Mouse (Mus musculus) lung, postnatal 0 days (tissue): ENCODE data around the gene Cited2. TPM values are rescaled to one million over a fixed set of nuclear protein-coding genes. Genes with fewer than 3 reads are reported as not detected.

ENCODE experiments used
- ATAC-seq: fragments of 200-750 bp; cut with Nextera tagmentation; 2 replicates; pipeline ENCODE4 v1.8.0; 2017; ENCODE audit warnings: moderate library complexity
- DNase-seq: peaks from one replicate; pipeline ENCODE4 v3.0.0-alpha.2; 2016; ENCODE audit warnings: low spot score
- H3K27ac ChIP-seq: fragments of 300-500 bp; sonication (generic); 2 replicates; pipeline ENCODE4 v1.5.1; 2014; ENCODE audit warnings: antibody characterized with exemption, mild to moderate bottlenecking, low read length, mixed read lengths
- H3K27me3 ChIP-seq: fragments of 300-500 bp; sonication (generic); replicated peaks from 2 replicates; pipeline ENCODE4 v1.6.1; 2014; ENCODE audit warnings: low read length, mixed read lengths; ENCODE audit not compliant: insufficient read depth
- H3K36me3 ChIP-seq: fragments of 300-500 bp; sonication (generic); 2 replicates; pipeline ENCODE4 v1.6.1; 2014; ENCODE audit warnings: low read length, mixed read lengths; ENCODE audit not compliant: insufficient read depth
- H3K4me1 ChIP-seq: fragments of 300-500 bp; sonication (generic); 2 replicates; pipeline ENCODE4 v1.6.1; 2014; ENCODE audit warnings: antibody characterized with exemption, low read depth, low read length, mixed read lengths; ENCODE audit not compliant: insufficient read depth
- H3K4me2 ChIP-seq: fragments of 300-500 bp; sonication (generic); replicated peaks from 2 replicates; pipeline ENCODE4 v1.6.1; 2014; ENCODE audit warnings: low read depth, mild to moderate bottlenecking, low read length, moderate library complexity, mixed read lengths
- H3K4me3 ChIP-seq: fragments of 300-500 bp; sonication (generic); 2 replicates; pipeline ENCODE4 v1.5.1; 2014; ENCODE audit warnings: low read depth, low read length
- H3K9ac ChIP-seq: fragments of 300-500 bp; sonication (generic); replicated peaks from 2 replicates; pipeline ENCODE4 v1.6.1; 2014; ENCODE audit warnings: low read depth, mild to moderate bottlenecking
- H3K9me3 ChIP-seq: fragments of 300-500 bp; sonication (generic); 2 replicates; pipeline ENCODE4 v1.6.1; 2016; ENCODE audit warnings: low read length, mixed read lengths
- CTCF ChIP-seq: IDR thresholded peaks from 2 replicates; pipeline ENCODE4 v1.5.1; 2016; ENCODE audit warnings: antibody characterized with exemption, mild to moderate bottlenecking
- EP300 ChIP-seq: IDR thresholded peaks from 2 replicates; pipeline ENCODE4 v1.6.1; 2016; ENCODE audit warnings: antibody characterized with exemption, mild to moderate bottlenecking, control low read depth
- WGBS: fragments of 180-500 bp; shearing (Covaris S2); extraction: QIAGEN DNeasy Blood & Tissue Kit; methylation state at CpG from one replicate; pipeline ENCODE4 v1.1.7; 2014; 5-methylcytosine and 5-hydroxymethylcytosine counted together
- polyA plus RNA-seq: library from polyadenylated mRNA; unstranded; fragments of >200 nt; fragmentation: Nextera tagmentation; extraction: Ambion mirVana; gene quantifications from 2 replicates; pipeline ENCODE4 v1.2.1, GENCODE M21; 2015

The Cited2 gene
- 53.4 and 57.9 TPM in 2 replicates for polyA plus RNA-seq

DNA sequence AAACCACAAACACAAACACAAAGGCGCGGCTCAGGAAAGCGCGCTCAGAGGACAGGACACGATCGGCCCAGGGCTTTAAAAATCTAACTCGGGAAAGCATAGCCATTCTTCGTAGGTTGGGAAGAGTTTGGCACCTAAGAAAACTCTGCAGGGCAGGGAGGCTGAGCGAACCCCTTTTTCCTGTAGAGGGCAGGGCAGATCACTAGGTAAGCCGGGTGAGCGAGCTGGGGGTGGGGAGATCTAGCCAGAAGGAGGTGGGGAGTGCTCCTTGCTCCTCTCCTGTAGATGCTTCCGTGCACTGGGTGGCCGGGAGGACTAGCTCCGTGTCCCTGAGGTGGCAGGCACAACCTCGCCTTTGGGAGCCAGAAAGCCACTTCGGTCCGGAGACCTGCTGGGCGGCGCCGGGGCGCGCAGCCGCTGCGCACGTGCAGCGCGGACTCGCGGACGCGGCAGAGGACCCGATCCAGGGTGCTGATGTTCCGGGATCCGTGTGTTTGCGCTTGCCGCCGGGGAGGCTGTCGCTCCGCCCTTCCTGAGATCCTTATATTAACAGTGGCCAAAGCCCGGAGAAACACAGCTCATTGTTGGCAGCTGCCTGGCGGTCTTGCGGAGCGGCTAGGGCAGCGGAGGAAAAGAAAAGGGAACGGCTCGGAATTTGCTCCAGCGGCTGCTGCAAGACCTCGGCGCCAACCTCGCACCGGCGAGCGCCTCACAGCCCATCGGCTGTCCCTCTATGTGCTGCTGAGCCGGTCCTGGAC lies at the start of gene Cited2:
Gene Cited2 (plus strand): TSS at position 566 of the 758 bp plus-strand sequence.
- no peaks in the 10 kb centered on the region for H3K27me3 ChIP-seq
- no peaks in the 10 kb centered on the region for H3K9me3 ChIP-seq
- ATAC-seq = peak; percentile 83
- no peaks in the 10 kb centered on the region for H3K36me3 ChIP-seq
- TF ChIP-seq CTCF (peak; percentile 64), EP300 (peak; percentile 52; the same call in 1 of the 2 replicates)
- H3K4me3 ChIP-seq = peak within 1 kb of the TSS; percentile 89
- H3K27ac ChIP-seq = peak within 1 kb of the TSS; percentile 99
- peak; percentile 96 for DNase-seq
- no peaks in the 10 kb centered on the region; the same call in 1 of the 2 replicates for H3K4me1 ChIP-seq
- H3K4me2 ChIP-seq = peak within 1 kb of the TSS; percentile 83
- H3K9ac ChIP-seq = peak within 1 kb of the TSS; percentile 91
- WGBS = under 1% methylated on average over 55 of the region's 55 CpGs

GRCm38 (mm10) chr10:17674454-17674853 lies 48.6 kb upstream of the Cited2 start:
- Histone ChIP-seq H3K27ac (no peak overlapping the region), H3K9me3 (no peaks in the 10 kb centered on the region), H3K4me3 (no peak overlapping the region), H3K4me1 (no peaks in the 10 kb centered on the region), H3K9ac (no peak overlapping the region), H3K36me3 (no peaks in the 10 kb centered on the region), H3K27me3 (no peaks in the 10 kb centered on the region), H3K4me2 (no peak overlapping the region)
- WGBS = 76% methylated on average over 5 of the region's 5 CpGs
- ATAC-seq (no peak), DNase-seq (no peak)
- TF ChIP-seq EP300 (no peak), CTCF (no peak)

- H3K4me3 ChIP-seq = no peak overlapping the region
- no peak overlapping the region for H3K9ac ChIP-seq
- 87% methylated on average over 2 of the region's 2 CpGs for WGBS
- H3K27ac ChIP-seq = no peak overlapping the region
- H3K4me2 ChIP-seq = no peak overlapping the region
- H3K36me3 ChIP-seq = no peaks in the 10 kb centered on the region
- DNase-seq (no peak), ATAC-seq (no peak)
- no peaks in the 10 kb centered on the region for H3K27me3 ChIP-seq
- TF ChIP-seq EP300 (no peak), CTCF (no peak)
- no peaks in the 10 kb centered on the region for H3K4me1 ChIP-seq
- H3K9me3 ChIP-seq = no peaks in the 10 kb centered on the region
These were observed 48.1 kb upstream of the Cited2 start for GRCm38 (mm10) chr10:17674869-17675268.

GRCm38 (mm10) chr10:17676464-17676863 lies 46.6 kb upstream of the Cited2 start:
- Histone ChIP-seq H3K9me3 (no peaks in the 10 kb centered on the region), H3K4me2 (no peak overlapping the region), H3K27ac (no peak overlapping the region), H3K36me3 (no peaks in the 10 kb centered on the region), H3K4me3 (no peak overlapping the region), H3K9ac (no peak overlapping the region), H3K27me3 (no peaks in the 10 kb centered on the region), H3K4me1 (no peaks in the 10 kb centered on the region)
- TF ChIP-seq EP300 = no peak
- no peak for TF ChIP-seq CTCF
- WGBS = 80% methylated on average over 3 of the region's 3 CpGs
- ATAC-seq (no peak), DNase-seq (no peak)

GRCm38 (mm10) chr10:17677308-17677707 lies 45.7 kb upstream of the Cited2 start:
- Histone ChIP-seq H3K4me1 (no peaks in the 10 kb centered on the region), H3K27ac (no peak overlapping the region), H3K27me3 (no peaks in the 10 kb centered on the region), H3K9ac (no peak overlapping the region), H3K4me3 (no peak overlapping the region), H3K36me3 (no peaks in the 10 kb centered on the region), H3K9me3 (no peaks in the 10 kb centered on the region), H3K4me2 (no peak overlapping the region)
- TF ChIP-seq EP300 (no peak), CTCF (no peak)
- ATAC-seq (no peak), DNase-seq (no peak)
- WGBS = 60% methylated on average over 4 of the region's 4 CpGs

DNA sequence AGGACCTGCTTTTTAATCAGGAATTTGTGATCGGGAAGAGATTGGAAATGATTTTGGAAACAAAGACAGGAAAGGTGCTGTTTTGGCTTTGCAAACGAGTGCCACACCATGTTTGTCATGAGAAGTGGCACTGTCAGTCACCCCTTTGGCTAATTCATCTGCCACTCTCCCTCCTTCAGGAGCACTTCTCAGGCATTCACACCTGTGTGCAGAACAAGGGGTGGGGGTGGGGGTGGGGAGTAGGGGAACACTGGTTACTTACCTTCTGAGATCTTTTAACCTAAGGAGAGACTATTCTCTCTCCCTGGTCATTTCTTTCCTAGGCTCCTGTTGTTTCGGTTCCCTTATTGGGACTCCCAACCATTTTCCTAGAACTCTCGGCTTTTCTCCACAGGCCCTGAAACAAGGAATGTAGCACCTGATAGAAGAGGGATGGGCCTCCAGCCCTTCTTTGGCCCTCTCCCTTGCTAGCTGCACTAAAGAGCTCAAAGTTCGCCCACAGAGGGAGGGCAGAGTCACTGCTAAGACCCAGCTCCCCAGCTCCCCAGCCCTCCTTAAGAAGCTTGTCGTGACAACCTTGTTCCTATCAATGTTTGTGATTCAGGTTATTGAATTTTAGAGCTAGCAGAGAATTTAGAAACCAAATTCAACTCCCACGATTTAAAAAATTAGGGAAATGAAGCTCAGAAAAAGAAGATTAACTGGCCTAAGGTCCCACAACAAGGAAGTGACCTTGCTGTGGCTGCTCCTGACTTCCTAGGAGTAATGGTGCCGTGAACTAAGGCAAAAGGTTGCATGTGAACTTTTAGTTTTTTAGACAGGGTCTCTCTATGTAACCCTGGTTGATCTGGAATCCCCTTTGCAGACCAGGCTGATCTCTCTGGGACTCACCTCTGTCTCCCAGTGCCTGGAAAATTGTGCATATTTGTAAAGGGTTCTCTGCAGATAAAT lies 42.3 kb upstream of the Cited2 start:
- Histone ChIP-seq H3K9ac (no peak overlapping the region), H3K27me3 (no peaks in the 10 kb centered on the region), H3K9me3 (no peaks in the 10 kb centered on the region), H3K36me3 (no peaks in the 10 kb centered on the region), H3K4me1 (no peaks in the 10 kb centered on the region), H3K4me2 (no peak overlapping the region), H3K27ac (no peak overlapping the region), H3K4me3 (no peak overlapping the region)
- TF ChIP-seq EP300 (no peak), CTCF (no peak)
- ATAC-seq = no peak
- 69% methylated on average over 8 of the region's 8 CpGs for WGBS
- no peak for DNase-seq
